Mouse (Mus musculus) heart, postnatal 0 days (tissue): ENCODE data around the gene Camk2n1. TPM values are rescaled to one million over a fixed set of nuclear protein-coding genes. Genes with fewer than 3 reads are reported as not detected.

Experiments used
- ATAC-seq: fragments of 200-750 bp; cut with Nextera tagmentation; 2 replicates; pipeline ENCODE4 v1.8.0; 2017; ENCODE audit warnings: low read depth, moderate number of reproducible peaks, moderate library complexity; ENCODE audit not compliant: insufficient read depth
- DNase-seq: peaks from one replicate; pipeline ENCODE4 v3.0.0-alpha.2; 2016; ENCODE audit warnings: low spot score
- H3K27ac ChIP-seq: fragments of 300-500 bp; sonication (generic); 2 replicates; pipeline ENCODE4 v1.5.1; 2014; ENCODE audit warnings: low read depth, mild to moderate bottlenecking
- H3K27me3 ChIP-seq: fragments of 300-500 bp; sonication (generic); 2 replicates; pipeline ENCODE4 v1.6.1; 2014; ENCODE audit warnings: low read length, mixed read lengths; ENCODE audit not compliant: control insufficient read depth, insufficient read depth
- H3K36me3 ChIP-seq: fragments of 300-500 bp; sonication (generic); replicated peaks from 2 replicates; pipeline ENCODE4 v1.6.1; 2014; ENCODE audit warnings: low read length, mixed read lengths; ENCODE audit not compliant: control insufficient read depth, insufficient read depth
- H3K4me1 ChIP-seq: fragments of 300-500 bp; sonication (generic); 2 replicates; pipeline ENCODE4 v1.6.1; 2014; ENCODE audit warnings: antibody characterized with exemption; ENCODE audit not compliant: control insufficient read depth, insufficient read depth
- H3K4me2 ChIP-seq: fragments of 300-500 bp; sonication (generic); 2 replicates; pipeline ENCODE4 v1.6.1; 2014; ENCODE audit warnings: low read depth, mild to moderate bottlenecking, low read length, moderate library complexity
- H3K4me3 ChIP-seq: fragments of 300-500 bp; sonication (generic); 2 replicates; pipeline ENCODE4 v1.5.1; 2014; ENCODE audit warnings: low read depth, low read length
- H3K9ac ChIP-seq: fragments of 300-500 bp; sonication (generic); replicated peaks from 2 replicates; pipeline ENCODE4 v1.6.1; 2014; ENCODE audit warnings: low read depth, low read length, mixed read lengths
- H3K9me3 ChIP-seq: fragments of 300-500 bp; sonication (generic); replicated peaks from 2 replicates; pipeline ENCODE4 v1.6.1; 2016; ENCODE audit warnings: low read length; ENCODE audit not compliant: control insufficient read depth
- CTCF ChIP-seq: IDR thresholded peaks from 2 replicates; pipeline ENCODE4 v1.5.1; 2016; ENCODE audit warnings: antibody characterized with exemption, control low read depth, low read depth
- EP300 ChIP-seq: IDR thresholded peaks from 2 replicates; pipeline ENCODE4 v1.6.1; 2016; ENCODE audit warnings: antibody characterized with exemption, low read depth
- WGBS: fragments of 180-500 bp; shearing (Covaris S2); extraction: QIAGEN DNeasy Blood & Tissue Kit; methylation state at CpG from one replicate; pipeline ENCODE4 v1.1.7; 2014; 5-methylcytosine and 5-hydroxymethylcytosine counted together
- polyA plus RNA-seq: library from polyadenylated mRNA; unstranded; fragments of >200 nt; fragmentation: Nextera tagmentation; extraction: Ambion mirVana; gene quantifications from 2 replicates; pipeline ENCODE4 v1.2.1, GENCODE M21; 2015
- total RNA-seq: library from RNA; depleted of rRNA; stranded (reverse); fragments of >200 nt; gene quantifications from 2 replicates; pipeline ENCODE4 v1.2.3, GENCODE M21; 2014; ENCODE audit warnings: low replicate concordance; rRNA removed

Gene Camk2n1
- total and polyA plus RNA-seq, 2 experiments from 2014 or later, result 1.6 to 5.1 TPM

GRCm38 (mm10) chr4:138499856-138500645 lies 45.9 kb downstream of the Camk2n1 start:
- Histone ChIP-seq H3K9ac (no peak overlapping the region), H3K27me3 (peaks cover 24% of the 10 kb centered on the region), H3K4me2 (no peak overlapping the region), H3K27ac (no peak overlapping the region), H3K4me3 (no peak overlapping the region), H3K9me3 (no peaks in the 10 kb centered on the region), H3K36me3 (no peaks in the 10 kb centered on the region), H3K4me1 (peaks cover 5% of the 10 kb centered on the region; the same call in 1 of the 2 replicates)
- ATAC-seq (no peak), DNase-seq (no peak)
- 73% methylated on average over 21 of the region's 21 CpGs for WGBS
- no peak for TF ChIP-seq CTCF
- TF ChIP-seq EP300, result no peak

DNA sequence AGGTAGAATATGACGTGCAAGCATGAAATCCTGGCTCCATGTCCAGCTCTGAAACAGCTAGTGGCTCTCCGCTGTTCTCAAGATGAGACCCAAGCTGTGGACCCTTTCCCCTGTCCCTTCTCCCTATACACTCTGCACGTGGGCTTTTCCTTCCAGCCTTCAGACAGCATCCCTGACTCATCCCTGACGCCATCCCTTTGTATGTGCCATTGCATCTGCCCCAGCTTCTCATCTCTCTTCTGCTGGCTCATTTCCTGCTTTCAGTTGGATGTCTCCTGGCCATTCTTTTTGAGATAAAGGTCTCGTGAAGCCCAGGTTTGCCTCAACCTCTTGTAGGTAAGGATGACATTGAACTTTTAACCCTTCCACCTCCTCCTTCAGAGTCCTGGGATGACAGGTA lies 46.9 kb downstream of the Camk2n1 start:
- ATAC-seq (no peak), DNase-seq (no peak)
- Histone ChIP-seq H3K27ac (no peak overlapping the region), H3K9me3 (no peaks in the 10 kb centered on the region), H3K36me3 (no peaks in the 10 kb centered on the region), H3K27me3 (peaks cover 34% of the 10 kb centered on the region), H3K4me1 (no peaks in the 10 kb centered on the region), H3K4me2 (no peak overlapping the region), H3K9ac (no peak overlapping the region), H3K4me3 (no peak overlapping the region)
- TF ChIP-seq CTCF (no peak), EP300 (no peak)
- WGBS, result 59% methylated on average over 5 of the region's 5 CpGs

GRCm38 (mm10) chr4:138504632-138505101 lies 50.6 kb downstream of the Camk2n1 start:
- no peak overlapping the region for H3K4me2 ChIP-seq
- no peak for DNase-seq
- H3K36me3 ChIP-seq, result no peaks in the 10 kb centered on the region
- no peak overlapping the region for H3K4me3 ChIP-seq
- peaks cover 44% of the 10 kb centered on the region for H3K27me3 ChIP-seq
- peak; percentile 45; the same call in 1 of the 2 replicates for ATAC-seq
- H3K27ac ChIP-seq, result no peak overlapping the region
- no peaks in the 10 kb centered on the region for H3K9me3 ChIP-seq
- H3K4me1 ChIP-seq, result no peaks in the 10 kb centered on the region
- 4% methylated on average over 16 of the region's 16 CpGs for WGBS
- no peak overlapping the region for H3K9ac ChIP-seq
- TF ChIP-seq EP300 (no peak), CTCF (no peak)

GRCm38 (mm10) chr4:138505171-138505870 lies 51.2 kb downstream of the Camk2n1 start:
- H3K36me3 ChIP-seq, result no peaks in the 10 kb centered on the region
- H3K27ac ChIP-seq, result no peak overlapping the region
- no peaks in the 10 kb centered on the region for H3K4me1 ChIP-seq
- DNase-seq (no peak), ATAC-seq (no peak)
- H3K9ac ChIP-seq, result no peak overlapping the region
- 8% methylated on average over 9 of the region's 10 CpGs for WGBS
- no peak for TF ChIP-seq EP300
- peak; percentile 42 for TF ChIP-seq CTCF
- H3K9me3 ChIP-seq, result no peaks in the 10 kb centered on the region
- H3K4me2 ChIP-seq, result no peak overlapping the region
- no peak overlapping the region for H3K4me3 ChIP-seq
- H3K27me3 ChIP-seq, result peaks cover 44% of the 10 kb centered on the region

- Histone ChIP-seq H3K9me3 (no peaks in the 10 kb centered on the region), H3K27me3 (peaks cover 49% of the 10 kb centered on the region), H3K27ac (no peak overlapping the region), H3K4me1 (no peaks in the 10 kb centered on the region), H3K4me2 (no peak overlapping the region), H3K36me3 (no peaks in the 10 kb centered on the region), H3K9ac (no peak overlapping the region), H3K4me3 (no peak overlapping the region)
- TF ChIP-seq EP300, result no peak
- TF ChIP-seq CTCF, result no peak
- DNase-seq, result no peak
- WGBS, result 56% methylated on average over 6 of the region's 6 CpGs
- no peak for ATAC-seq
Observed at GRCm38 (mm10) chr4:138507903-138508302, 53.8 kb downstream of the Camk2n1 start.

Other genes starting within 250 kb of the Camk2n1 start
- 62.4 and 97.0 TPM in 2 replicates for gene Hp1bp3, start 238.0 kb upstream of the Camk2n1 start, total RNA-seq
- gene Hp1bp3, start 238.0 kb upstream of the Camk2n1 start, polyA plus RNA-seq, result 78.1 and 80.9 TPM in 2 replicates
- 1.4 TPM in 1 of 2 replicates, not detected in the other for gene Sh2d5, start 203.9 kb upstream of the Camk2n1 start, total RNA-seq
- 0.07 and 0.18 TPM in 2 replicates for gene Sh2d5, start 203.9 kb upstream of the Camk2n1 start, polyA plus RNA-seq
- 0.08 and 0.11 TPM in 2 replicates for gene Kif17, start 203.9 kb upstream of the Camk2n1 start, total RNA-seq
- 0.11 and 0.14 TPM in 2 replicates for gene Kif17, start 203.9 kb upstream of the Camk2n1 start, polyA plus RNA-seq
- 163 and 216 TPM in 2 replicates for gene Ddost, start 149.6 kb upstream of the Camk2n1 start, total RNA-seq
- 146 and 150 TPM in 2 replicates for gene Ddost, start 149.6 kb upstream of the Camk2n1 start, polyA plus RNA-seq
- 302 and 330 TPM in 2 replicates for gene Pink1, start 128.0 kb upstream of the Camk2n1 start, total RNA-seq
- gene Pink1, start 128.0 kb upstream of the Camk2n1 start, polyA plus RNA-seq, result 152 and 159 TPM in 2 replicates
- 2.7 and 7.4 TPM in 2 replicates for gene Cda, start 86.3 kb upstream of the Camk2n1 start, total RNA-seq
- gene Cda, start 86.3 kb upstream of the Camk2n1 start, polyA plus RNA-seq, result 7.0 and 7.6 TPM in 2 replicates
- gene Fam43b, start 57.8 kb upstream of the Camk2n1 start, total RNA-seq, result not detected in 2 replicates
- gene Fam43b, start 57.8 kb upstream of the Camk2n1 start, polyA plus RNA-seq, result not detected in 2 replicates
- 40.6 and 43.0 TPM in 2 replicates for gene Mul1, start 19.6 kb upstream of the Camk2n1 start, total RNA-seq
- 28.9 and 30.0 TPM in 2 replicates for gene Mul1, start 19.6 kb upstream of the Camk2n1 start, polyA plus RNA-seq
- gene Vwa5b1, start 181.6 kb downstream of the Camk2n1 start, total RNA-seq, result not detected in 2 replicates
- not detected in 2 replicates for gene Vwa5b1, start 181.6 kb downstream of the Camk2n1 start, polyA plus RNA-seq